Mouse (Mus musculus): ENCODE data around the gene Pheta2. TPM values are rescaled to one million over a fixed set of nuclear protein-coding genes. Genes with fewer than 3 reads are reported as not detected.

The Pheta2 gene
- 1 to 10 TPM; 1.1 to 1.2 TPM for total RNA-seq (2021)

DNA sequence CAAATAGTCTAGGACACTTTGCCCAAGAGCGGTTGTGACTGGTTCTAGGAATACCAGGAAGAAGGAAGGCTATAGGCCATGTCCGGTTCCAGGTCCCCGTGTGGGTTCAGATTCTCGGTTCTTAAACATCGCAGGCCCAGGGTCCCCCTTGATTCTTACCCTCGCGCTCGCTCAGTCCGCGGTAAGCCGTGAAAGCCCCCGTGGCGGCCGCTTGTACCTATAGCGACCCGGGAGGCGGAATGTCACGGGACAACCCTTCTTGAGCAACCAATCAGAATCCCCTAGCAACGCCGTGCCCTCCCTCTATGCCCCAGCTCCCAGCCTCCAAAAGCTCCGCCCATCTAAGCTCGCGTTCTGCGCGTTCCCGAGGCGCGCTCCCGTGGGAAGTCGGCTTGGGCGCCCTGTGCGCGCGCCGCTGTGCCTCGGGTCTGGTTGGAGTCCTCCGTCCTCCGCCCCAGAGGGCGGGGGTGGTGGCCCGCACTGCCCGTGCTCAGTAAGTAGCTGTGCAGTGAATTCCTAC lies at the start of gene Pheta2, which contains the start of the genes Naga and Smdt1:
Gene Pheta2 (plus strand): TSS at position 350 of the 520 bp plus-strand sequence.
Gene Naga (minus strand): TSS at position 333 of the 520 bp plus-strand sequence.
Gene Smdt1 (plus strand): TSS at position 367 of the 520 bp plus-strand sequence.
- intact Hi-C loops (cut with DNase I) = no loop called here
- peak; percentile 94 for DNase-seq

DNA sequence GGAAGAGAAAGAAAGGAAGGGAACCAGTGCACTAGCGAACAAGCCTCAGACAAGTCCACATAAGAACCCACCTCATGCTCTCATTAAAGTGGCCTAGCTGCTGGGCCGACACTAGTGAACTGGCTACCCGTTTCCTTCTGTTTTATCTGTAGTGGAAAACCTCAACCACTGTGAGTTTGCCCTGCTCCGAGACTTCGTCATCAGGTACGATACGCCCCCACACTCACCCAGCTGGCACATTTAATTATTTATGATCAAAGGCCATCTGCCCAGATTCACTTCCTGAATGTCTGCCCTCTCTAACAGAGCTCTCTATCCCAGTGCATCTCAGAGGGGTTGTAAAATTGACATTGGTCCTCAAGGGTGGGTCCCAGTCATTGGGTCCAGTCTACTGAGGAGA lies 48.5 kb upstream of the Pheta2 start:
- intact Hi-C loops (cut with DNase I) = no loop called here
- DNase-seq = no peak

DNA sequence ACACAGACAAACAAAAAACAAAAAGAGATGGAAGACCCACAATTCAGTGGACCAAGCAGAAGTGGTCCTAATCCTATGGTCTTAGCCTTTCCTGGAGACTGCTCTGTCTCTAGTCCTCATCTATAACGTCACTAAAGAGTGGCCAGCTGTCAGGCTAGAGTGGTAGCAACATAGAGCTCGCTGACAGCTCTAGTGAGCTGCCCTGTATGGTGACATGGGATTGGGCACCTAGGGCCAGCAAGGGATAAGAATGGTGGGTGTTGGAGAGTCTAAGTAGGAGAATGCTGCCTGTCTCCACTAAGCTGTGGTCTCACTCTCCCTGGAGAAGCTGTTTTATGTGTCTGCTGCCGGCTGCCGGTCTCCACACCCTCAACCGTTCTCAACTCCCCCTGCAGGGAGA lies 45.9 kb upstream of the Pheta2 start:
- no peak for DNase-seq
- intact Hi-C loops (cut with DNase I) = no loop called here

DNA sequence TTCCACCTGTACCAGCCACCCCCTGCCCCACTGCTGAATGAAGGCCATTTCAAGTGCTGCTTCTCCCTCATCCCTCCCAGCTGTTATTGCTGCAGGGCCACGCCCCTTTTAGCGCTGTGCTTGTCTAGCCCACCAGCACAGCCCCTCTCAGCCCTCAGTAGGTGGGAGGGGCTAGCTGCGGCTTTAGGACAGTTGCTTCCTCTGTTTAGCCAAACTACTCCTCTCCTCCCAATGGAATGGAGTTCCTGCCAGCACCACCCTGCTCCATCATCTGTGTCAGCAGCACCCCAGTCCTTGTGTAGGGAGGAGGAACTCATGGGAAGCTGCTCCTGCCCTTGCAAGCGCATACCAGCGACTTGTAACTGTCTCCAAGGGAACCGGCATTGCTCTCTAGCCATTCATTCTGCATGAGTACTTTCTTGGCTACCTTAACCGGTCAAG lies 45.5 kb upstream of the Pheta2 start:
- DNase-seq = peak; percentile 60
- intact Hi-C loops (cut with DNase I) = no loop called here

DNA sequence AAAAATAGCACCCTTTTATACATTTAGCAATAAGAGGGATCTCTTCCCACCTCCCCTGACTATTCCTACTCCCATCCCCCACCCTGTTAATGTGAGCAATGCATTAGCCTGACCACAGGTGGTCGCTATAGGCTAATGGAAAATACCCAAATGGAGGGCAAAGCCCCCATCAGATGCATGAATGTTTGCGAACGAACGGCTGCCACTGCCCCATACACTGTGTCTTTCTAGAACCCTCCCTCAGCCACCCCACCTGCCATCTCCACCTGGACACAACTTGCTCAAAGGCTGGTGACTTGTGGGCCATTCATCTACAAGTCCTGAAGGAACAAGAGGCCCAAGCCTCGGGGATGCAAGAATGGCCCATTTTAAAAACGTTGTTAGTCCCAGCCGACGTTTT lies 44.7 kb upstream of the Pheta2 start:
- peak; percentile 36 for DNase-seq
- intact Hi-C loops (cut with DNase I) = no loop called here

DNA sequence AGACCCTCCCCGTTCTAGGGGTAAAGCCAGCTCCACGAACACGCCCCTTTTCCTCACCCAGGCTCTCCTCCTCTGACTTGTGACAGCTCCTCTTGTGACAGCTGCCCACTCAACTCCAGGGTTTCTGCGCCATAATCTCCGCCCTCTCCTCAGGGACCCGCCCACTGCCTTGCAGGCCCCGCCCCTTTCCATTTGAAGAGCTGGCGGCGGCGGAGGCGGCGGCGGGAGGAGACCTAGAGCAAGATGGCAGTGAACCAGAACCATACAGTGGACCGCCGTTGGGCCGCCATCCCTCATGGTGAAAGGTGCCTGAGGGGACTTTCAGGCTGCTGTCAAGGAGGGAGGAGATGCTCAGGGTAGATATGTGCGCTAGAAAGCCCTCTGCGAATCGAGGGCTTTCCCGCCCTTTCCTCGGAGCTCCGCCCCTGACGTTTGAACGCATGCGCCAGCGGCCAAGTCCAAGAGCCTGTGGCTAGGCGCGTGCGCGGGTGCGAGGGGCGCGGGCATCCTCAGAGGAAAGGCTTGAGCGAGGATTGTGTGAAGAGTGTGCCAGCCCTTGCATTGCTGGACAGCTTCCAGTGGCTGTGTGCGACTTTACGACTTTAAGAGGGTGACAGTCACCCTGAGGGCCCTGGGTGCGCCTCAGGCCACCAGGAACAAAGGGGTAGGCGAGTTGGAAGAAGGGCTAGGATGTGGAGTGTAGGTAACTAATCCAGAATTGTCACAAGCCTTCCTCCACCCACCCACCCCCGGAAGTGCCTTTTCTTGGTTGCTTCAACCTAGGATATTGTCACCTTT lies 39.8 kb upstream of the Pheta2 start, which contains the start of gene Wbp2nl:
Gene Wbp2nl (plus strand): TSS at position 191 of the 798 bp plus-strand sequence.
- intact Hi-C loops (cut with DNase I) = no loop called here

DNA sequence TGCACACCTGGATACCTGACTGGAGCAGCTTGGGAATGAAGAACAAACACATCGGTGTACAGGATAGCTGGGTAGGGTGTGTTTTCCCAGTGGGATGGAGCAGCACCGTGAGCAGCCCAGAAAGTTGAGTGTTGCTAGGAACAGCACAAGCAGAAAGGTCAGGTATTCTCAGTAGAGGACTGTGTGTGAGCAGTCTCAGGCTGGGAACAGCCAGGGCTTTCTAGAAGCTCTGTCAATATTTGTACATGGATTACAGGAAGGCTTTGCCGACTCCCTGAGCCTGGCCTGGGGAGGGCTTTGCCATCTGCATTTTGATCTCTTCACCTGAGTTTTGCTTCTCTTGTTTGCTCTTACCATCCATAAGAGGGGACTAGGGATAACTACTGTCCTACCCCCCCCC lies 31.6 kb upstream of the Pheta2 start:
- DNase-seq = no peak

More for the DNA sequence above, 39.8 kb upstream of the Pheta2 start, which contains the start of gene Wbp2nl:
- no peak for DNase-seq

DNA sequence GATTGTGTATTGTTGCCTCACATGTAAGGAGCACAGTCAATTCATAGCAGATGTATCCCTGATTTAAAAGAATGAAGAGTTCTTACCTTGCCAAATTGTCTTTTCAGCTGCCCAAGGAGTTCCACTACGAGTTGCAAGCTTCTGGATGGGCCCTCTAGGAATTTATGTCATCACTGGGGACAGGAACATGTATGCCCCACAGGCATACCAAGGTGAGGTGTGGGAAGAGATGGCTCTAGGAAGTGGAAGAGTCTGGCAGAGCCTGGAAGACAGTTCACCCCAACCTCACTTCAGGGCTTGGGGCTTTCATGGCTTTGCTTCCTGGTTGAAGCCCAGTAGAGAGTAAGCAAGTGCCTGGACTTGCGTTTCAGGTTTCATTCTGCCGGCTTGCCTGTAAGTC lies 30.3 kb upstream of the Pheta2 start:
- intact Hi-C loops (cut with DNase I) = no loop called here

More for the DNA sequence above, 31.6 kb upstream of the Pheta2 start:
- intact Hi-C loops (cut with DNase I) = no loop called here

DNA sequence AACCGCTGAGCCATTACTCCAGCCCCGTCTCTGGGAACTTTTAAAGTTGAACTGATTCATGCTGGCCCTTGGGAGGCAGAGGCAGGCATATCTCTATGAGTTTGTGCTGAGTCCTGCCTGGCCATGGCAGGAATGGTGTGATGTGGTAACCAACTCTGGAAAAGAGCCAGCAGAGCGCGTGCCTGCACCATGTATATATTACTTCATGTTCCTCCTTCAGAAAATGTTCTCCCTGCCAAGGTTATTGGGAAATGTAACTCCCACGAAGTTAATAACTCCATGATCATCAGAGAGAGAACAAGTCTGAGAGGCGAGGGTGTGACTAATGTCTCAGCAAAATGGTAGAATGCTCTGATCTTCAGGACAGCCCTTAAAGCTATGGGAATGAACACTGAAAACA lies 20.9 kb upstream of the Pheta2 start:
- no peak for DNase-seq
- intact Hi-C loops (cut with DNase I) = no loop called here

More for the DNA sequence above, 30.3 kb upstream of the Pheta2 start:
- no peak for DNase-seq

DNA sequence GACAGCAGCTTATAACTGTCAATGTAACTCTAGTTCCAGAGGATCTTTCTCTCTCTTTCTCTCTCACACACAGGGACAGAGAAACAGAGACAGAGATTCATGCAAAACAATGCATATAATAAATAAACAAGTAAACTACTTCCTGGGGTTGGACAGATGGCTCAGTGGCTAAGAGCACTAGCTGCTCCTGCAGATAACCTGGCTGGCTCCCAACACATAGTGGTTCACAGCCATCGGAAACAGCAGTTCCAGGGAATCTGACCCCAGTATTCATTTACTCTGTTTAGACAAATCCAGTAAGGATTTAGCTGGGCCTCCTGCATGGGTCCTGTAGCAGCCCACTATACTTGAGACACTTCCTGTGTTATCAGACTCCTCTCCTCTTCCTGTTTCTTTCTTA lies 19.1 kb upstream of the Pheta2 start:
- DNase-seq = no peak
- intact Hi-C loops (cut with DNase I) = no loop called here

DNA sequence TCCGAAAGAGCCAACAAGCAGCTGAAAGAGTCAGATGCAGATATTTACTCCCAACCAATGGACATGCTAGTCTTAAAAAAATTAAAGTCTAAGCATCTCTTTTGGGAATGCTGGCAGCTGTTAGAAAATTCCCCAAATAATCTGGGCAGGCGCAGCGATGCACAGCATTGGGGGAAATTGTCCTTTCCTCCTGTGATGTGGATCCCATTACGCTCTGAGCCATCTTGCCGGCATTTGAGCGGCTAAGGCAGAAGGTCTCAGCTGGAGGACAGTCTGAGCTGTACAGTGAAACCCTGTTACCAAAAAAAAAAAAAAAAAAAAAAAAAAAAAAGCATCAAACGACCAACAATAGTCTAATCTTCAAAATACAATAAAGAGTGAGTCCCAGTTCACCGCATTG lies 16.5 kb upstream of the Pheta2 start:
- intact Hi-C loops (cut with DNase I) = no loop called here
- no peak for DNase-seq

DNA sequence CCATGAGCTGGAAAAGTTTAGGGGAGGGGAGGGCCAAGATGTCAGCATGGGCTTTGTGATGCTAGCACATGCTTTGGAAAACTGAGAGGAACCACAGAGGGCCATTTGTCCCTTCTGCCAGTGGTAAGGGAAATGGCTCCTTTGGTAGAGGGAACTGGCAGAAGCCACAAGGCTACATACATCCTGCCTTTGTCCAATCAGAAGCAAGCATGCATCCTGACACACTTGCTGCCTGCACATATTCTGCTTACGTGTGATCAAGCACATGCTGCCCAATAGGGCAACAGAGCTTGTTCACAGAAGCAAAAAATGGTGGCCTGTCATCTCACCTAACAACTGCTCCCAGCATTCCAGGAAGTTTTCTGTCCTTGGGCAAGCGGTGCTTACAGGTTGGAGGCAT lies 13.4 kb upstream of the Pheta2 start:
- DNase-seq = no peak
- intact Hi-C loops (cut with DNase I) = no loop called here

DNA sequence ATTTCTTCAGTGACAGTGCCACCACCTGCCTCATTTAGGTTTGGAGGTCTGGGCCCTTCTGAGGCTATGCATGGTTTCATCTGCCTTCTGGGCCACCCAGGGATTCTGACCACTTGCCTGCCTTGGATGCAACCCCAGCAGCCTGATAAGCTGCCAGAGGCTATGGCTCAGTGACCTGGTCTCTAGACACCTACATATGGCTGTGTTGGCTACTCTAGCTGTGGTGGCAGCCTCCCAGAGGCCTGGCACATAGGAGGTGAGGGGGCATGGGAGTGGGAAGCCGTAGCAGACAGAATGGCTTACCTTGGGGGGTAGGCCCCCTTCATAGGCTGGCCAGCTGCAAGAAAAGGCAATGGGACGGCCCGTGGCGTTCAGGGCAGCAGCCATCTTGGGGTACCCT lies 3.5 kb upstream of the Pheta2 start:
- intact Hi-C loops (cut with DNase I) = no loop called here
- no peak for DNase-seq

DNA sequence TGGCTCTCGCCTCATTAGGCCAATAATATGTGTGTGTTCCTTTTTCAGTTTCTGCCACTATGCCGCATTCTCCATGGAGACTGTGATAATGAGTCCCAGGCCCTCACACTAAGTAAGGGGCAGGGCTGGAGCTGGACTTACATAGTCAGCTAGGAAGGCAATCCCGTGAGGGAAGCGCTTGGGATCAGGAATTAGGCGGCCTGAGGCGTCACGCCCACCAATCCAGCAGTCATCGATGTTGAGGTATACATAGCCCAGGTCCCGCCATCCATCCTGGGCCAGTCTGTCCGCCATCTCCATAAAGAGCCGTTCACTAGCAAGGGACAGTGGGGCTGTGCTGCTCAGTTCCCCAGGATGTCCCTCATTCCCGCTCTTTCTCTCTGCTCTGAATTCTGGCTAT lies 2.1 kb upstream of the Pheta2 start:
- intact Hi-C loops (cut with DNase I) = no loop called here

DNA sequence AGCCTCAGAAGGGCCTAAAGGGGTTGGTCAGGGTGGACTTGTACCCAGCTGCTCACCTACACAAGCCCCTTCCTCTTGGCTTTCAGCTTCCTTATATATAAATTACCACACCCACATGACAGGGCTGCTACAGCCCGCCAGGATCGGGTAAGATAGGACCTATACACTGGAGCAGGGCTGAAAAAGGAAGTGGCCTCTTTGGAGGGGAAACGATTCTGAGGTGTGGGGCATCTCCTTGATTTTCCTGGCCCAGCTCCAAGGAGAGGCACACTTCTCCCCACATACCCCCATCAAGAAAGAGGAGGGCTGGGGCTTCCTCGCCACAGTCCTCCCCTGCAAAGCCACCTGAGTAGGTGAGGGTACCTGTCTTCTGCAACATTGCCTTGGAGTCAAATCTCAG lies 867 bp upstream of the Pheta2 start:
- intact Hi-C loops (cut with DNase I) = no loop called here
- DNase-seq = no peak

More for the DNA sequence above, 2.1 kb upstream of the Pheta2 start:
- no peak for DNase-seq

DNA sequence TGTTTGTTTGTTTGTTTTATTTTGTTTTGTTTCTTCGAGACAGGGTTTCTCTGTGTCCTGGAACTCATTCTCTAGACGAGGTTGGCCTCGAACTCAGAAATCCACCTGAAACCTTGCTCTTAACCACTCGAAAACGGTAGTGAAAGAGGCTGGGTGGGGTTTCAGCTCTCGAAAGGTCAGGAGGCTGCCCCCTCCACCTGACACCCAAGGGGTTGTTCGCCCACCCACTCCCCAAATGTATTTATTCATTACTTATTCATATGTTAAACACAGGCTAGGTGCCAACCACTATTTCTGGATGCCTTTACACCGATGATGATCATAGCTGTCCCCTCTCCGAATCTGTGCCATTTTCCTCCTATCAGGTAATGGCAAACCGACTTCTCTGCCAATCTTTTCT lies 408 bp downstream of the Pheta2 start:
- DNase-seq = no peak
- intact Hi-C loops (cut with DNase I) = no loop called here

DNA sequence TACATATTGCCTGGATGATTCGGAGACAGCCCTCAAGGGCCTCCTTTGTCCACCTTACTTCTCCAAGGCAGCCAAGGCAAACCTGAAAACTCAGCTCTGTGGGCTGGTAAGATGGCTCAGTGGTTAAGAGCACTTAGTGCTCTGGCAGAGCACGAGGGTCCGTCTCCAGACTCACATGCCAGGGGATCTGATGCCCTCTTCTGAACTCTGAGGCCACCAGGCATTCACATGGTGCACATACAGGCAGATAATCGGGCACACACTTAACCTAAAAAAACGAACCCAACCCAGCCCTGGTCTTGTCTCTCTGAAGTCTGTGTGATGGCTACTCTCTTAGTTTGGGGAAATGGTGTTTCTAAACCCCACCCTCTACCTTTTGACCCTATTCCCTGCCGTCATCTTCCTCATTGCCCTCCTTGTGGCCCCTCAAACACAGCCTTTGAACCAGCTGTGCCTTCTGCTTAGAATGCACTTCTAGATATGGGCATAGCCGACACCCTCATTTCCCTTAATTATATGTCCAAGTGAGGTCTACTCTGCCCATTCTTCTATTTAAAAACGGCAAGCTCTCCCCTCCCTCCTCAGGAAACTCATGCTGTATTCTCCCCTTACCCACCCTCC lies 1.0 kb downstream of the Pheta2 start:
- intact Hi-C loops (cut with DNase I) = no loop called here
- no peak for DNase-seq

DNA sequence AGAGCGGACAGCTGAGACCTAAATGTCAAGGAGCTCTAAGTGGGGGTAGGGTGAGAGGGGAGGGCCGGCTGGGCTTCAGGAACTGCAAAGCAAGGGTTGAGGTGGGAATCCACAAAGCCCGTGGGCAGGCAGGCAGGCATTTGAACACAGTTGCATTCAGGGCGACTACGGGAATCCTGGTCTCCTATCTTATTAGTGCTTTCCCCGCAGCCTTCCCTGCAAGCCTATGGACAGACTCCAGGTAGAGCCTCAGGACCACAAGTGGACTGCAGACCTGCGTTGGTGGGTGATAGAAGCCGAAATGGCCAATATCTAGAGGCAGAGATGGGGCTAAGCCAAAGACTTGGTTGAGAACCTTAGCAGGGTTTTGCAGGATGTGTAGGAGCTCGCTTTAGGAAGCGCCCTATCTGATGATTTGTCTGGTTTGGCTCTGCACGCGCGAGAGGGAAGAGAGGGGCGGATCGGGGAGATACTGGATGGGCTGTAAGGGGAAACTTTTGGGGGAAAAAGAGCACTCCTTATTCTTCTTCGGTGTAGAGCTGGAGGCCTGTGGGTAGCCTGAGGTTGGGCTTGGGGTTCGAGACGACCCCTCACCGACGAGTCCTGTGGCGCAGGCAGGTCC lies 1.8 kb downstream of the Pheta2 start:
- no peak for DNase-seq
- intact Hi-C loops (cut with DNase I) = no loop called here

DNA sequence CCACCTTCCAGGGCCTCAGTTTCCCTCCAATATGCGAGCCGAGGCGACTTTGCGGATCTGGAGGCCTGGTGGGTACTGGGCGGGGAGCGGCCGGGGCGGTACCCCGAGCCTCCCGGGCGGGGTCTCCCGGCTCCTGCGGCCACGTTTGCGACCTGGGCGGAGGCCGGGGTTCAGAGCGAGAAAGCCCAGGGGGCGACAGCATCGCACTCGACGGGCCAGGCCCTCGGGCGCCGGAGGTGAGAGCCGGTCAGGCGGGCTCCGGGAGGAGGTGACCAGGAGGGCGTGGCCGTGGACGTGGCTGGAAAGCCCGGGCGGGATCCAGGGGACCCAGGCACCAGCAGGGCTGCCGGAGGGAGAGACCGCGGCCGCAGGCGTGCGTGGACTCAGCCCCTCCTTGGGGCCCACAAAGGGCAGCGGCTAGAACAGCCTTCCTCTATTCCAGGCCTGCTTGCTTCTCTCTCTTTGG lies 2.3 kb downstream of the Pheta2 start:
- no peak for DNase-seq
- intact Hi-C loops (cut with DNase I) = no loop called here

DNA sequence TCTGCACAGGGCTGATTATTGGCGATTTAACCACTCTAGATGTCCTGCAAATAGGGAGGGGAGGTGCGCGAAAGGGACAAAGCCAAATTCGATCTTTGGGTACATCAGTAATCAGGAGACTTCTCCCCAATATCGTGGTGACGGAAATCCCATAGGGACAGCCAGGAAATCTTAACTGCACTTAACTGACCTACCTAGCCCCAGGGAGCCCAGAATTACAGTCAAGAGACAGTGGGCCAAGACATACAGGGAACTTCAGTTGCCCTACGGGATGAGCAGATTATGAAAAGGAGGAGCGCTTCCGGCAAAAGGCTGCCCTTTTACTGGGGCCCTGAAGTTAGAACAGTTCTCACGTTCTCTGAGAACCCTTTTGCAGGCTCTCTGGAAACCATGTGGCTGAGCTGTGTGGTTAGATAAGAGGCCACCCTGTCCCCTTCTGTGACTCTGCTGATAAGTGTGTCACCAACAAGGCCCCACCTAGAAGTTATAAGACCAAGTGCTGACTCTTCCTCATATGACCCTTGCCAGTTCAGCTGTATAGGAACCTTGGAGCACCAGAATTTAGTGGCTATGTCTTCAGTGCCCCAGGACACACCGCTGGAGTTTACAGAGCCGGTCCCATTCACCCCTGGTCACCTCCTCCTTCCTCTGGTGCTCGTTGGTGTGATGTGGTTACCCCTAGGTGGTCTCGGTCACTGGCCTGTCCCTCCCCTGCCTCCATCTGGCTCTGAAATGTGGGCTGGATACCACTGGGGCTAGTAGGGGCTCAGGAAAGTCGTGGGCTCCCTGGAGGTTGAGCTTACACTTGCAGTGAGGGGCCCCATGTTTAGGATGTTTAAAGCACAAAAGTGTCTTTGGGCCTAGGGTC lies 3.2 kb downstream of the Pheta2 start:
- intact Hi-C loops (cut with DNase I) = no loop called here
- DNase-seq = no peak

Data from left cerebral cortex, postnatal 4 days (tissue).